23 mouse cellular contexts compared by ENCODE assay signal in the genomic region with DNA sequence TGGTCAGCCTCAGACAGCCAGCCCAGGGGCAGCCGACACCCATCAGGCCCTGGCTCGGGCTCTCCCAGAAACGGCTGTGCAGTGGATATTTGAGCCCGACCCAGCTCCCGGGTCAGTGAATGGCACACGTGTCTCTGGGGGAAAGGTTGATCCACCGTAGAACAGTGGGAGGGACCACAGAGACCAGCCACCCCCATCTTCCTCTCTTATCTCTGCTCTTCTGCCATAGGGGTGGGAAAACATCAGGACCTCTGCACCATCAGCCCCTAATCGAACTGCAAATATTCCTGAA. TPM values are rescaled to one million over a fixed set of nuclear protein-coding genes. Genes with fewer than 3 reads are reported as not detected.
DNase-seq lines count a peak whose midpoint lies in the region; ATAC-seq and TF ChIP-seq lines count a peak whose summit lies in the region.
"Had no signal": no experiment of that assay in that cellular context is flagged by ENCODE, and none has a peak within 500 bp of the region (broad histone marks: within the 10 kb centered on the region; RNA-seq: fewer than 3 reads in every experiment).

No protein-coding gene starts in this region.

- H3K27me3 ChIP-seq in hindbrain, embryonic 12.5 days: peaks cover 36% of the 10 kb centered on the region
- H3K27me3 ChIP-seq in hindbrain, embryonic 16.5 days (replicated peaks; ENCODE audit: control insufficient read depth, insufficient read depth, low read length): peaks cover 4% of the 10 kb centered on the region; the same call in 1 of the 2 replicates
- peaks cover 48% of the 10 kb centered on the region for H3K27me3 ChIP-seq in midbrain, embryonic 10.5 days (ENCODE audit: low read depth, poor library complexity, severe bottlenecking)
- H3K27me3 ChIP-seq in midbrain, postnatal 0 days (ENCODE audit: insufficient read depth, low read length): peaks cover 4% of the 10 kb centered on the region; the same call in 1 of the 2 replicates
- H3K27me3 ChIP-seq: Patski had no signal

- no peak overlapping the region for H3K4me2 ChIP-seq in hindbrain, embryonic 12.5 days (replicated peaks)
- no peak overlapping the region for H3K4me2 ChIP-seq in hindbrain, embryonic 16.5 days (ENCODE audit: low read length)
- H3K4me2 ChIP-seq in midbrain, postnatal 0 days (ENCODE audit: low read depth, low read length, poor library complexity, severe bottlenecking): no peak overlapping the region
- H3K4me2 ChIP-seq: hindbrain, embryonic 13.5 days; limb, embryonic 15.5 days had no signal

- no peak for DNase-seq in midbrain, embryonic 10.5 days (ENCODE audit: low spot score)
- DNase-seq in midbrain, postnatal 0 days (ENCODE audit: low spot score): no peak
- DNase-seq in gastrocnemius, postnatal 25 days: peak; percentile 46
- DNase-seq in adrenal gland, adult 18-20 months (ENCODE audit: low spot score in 2 of 2): no peak
- no peak for DNase-seq in left cerebral cortex, postnatal 25 days (ENCODE audit: low spot score in 2 of 2)
- DNase-seq: cerebellum, adult 11 months; cerebellum, adult 9-11 months; forebrain, postnatal 0 days; heart, adult 18-20 months; kidney, adult 8-10 months; lung, adult 2 months; midbrain, embryonic 14.5 days; thymus, adult 18-20 months; thymus, postnatal 4 days had no signal

- WGBS in hindbrain, embryonic 12.5 days: 48% methylated on average over 8 of the region's 8 CpGs
- 70% methylated on average over 8 of the region's 8 CpGs for WGBS in hindbrain, embryonic 16.5 days
- WGBS in midbrain, embryonic 10.5 days: 59% methylated on average over 8 of the region's 8 CpGs
- WGBS in midbrain, postnatal 0 days: 59% methylated on average over 8 of the region's 8 CpGs

- no peaks in the 10 kb centered on the region for H3K36me3 ChIP-seq in hindbrain, embryonic 12.5 days
- H3K36me3 ChIP-seq in hindbrain, embryonic 16.5 days (ENCODE audit: control insufficient read depth, insufficient read depth, low read length): no peaks in the 10 kb centered on the region
- H3K36me3 ChIP-seq in midbrain, embryonic 10.5 days: no peaks in the 10 kb centered on the region
- H3K36me3 ChIP-seq in midbrain, postnatal 0 days (ENCODE audit: insufficient read depth, low read length): no peaks in the 10 kb centered on the region
- H3K36me3 ChIP-seq: forebrain, embryonic 10.5 days; hindbrain, embryonic 13.5 days had no signal

- no peaks in the 10 kb centered on the region for H3K9me3 ChIP-seq in hindbrain, embryonic 12.5 days (replicated peaks)
- H3K9me3 ChIP-seq in hindbrain, embryonic 16.5 days (ENCODE audit: control insufficient read depth, low read length): no peaks in the 10 kb centered on the region
- H3K9me3 ChIP-seq in midbrain, embryonic 10.5 days (replicated peaks): no peaks in the 10 kb centered on the region
- no peaks in the 10 kb centered on the region for H3K9me3 ChIP-seq in midbrain, postnatal 0 days (ENCODE audit: low read length)
- H3K9me3 ChIP-seq: forebrain, embryonic 10.5 days; hindbrain, embryonic 13.5 days; limb, embryonic 15.5 days had no signal

- 0 out of 2 replicates have a peak overlapping the region, but pooled peaks have one; percentile 8 for H3K9ac ChIP-seq in hindbrain, embryonic 12.5 days
- no peak overlapping the region for H3K9ac ChIP-seq in hindbrain, embryonic 16.5 days (ENCODE audit: low read depth, low read length)
- no peak overlapping the region for H3K9ac ChIP-seq in midbrain, postnatal 0 days (replicated peaks; ENCODE audit: low read length, poor library complexity, severe bottlenecking)
- H3K9ac ChIP-seq: forebrain, postnatal 0 days; limb, embryonic 15.5 days had no signal

- H3K4me1 ChIP-seq in hindbrain, embryonic 12.5 days: peaks cover 10% of the 10 kb centered on the region
- no peaks in the 10 kb centered on the region for H3K4me1 ChIP-seq in hindbrain, embryonic 16.5 days (ENCODE audit: control insufficient read depth, insufficient read depth, low read depth, low read length)
- H3K4me1 ChIP-seq in midbrain, embryonic 10.5 days: peaks cover 22% of the 10 kb centered on the region
- H3K4me1 ChIP-seq in midbrain, postnatal 0 days (ENCODE audit: insufficient read depth, low read length): no peaks in the 10 kb centered on the region

- no peak for TF ChIP-seq CTCF in midbrain, postnatal 0 days (IDR thresholded peaks at IDR 0.05)

- ATAC-seq in hindbrain, embryonic 12.5 days (ENCODE audit: low FRiP score): no peak
- no peak for ATAC-seq in hindbrain, embryonic 16.5 days
- no peak for ATAC-seq in midbrain, postnatal 0 days (ENCODE audit: low FRiP score)
- ATAC-seq: forebrain, postnatal 0 days; inflammation-experienced regulatory T-cells, adult 6 months had no signal

- no peak overlapping the region for H3K4me3 ChIP-seq in hindbrain, embryonic 12.5 days
- H3K4me3 ChIP-seq in hindbrain, embryonic 16.5 days (ENCODE audit: low read length): no peak overlapping the region
- H3K4me3 ChIP-seq in midbrain, embryonic 10.5 days: no peak overlapping the region
- H3K4me3 ChIP-seq in midbrain, postnatal 0 days (ENCODE audit: low read depth, low read length): no peak overlapping the region
- H3K4me3 ChIP-seq: forebrain, embryonic 10.5 days; hindbrain, embryonic 13.5 days; left cerebral cortex, adult 2 months; limb, embryonic 15.5 days had no signal

- intact Hi-C loops in left cerebral cortex, postnatal 25 days (cut with DNase I): loop anchor here (1.0 kb wide), 1 partner anchor 210 kb away; no protein-coding TSS in a partner anchor

- no peak overlapping the region for H3K27ac ChIP-seq in hindbrain, embryonic 12.5 days
- H3K27ac ChIP-seq in hindbrain, embryonic 16.5 days (ENCODE audit: low read depth, low read length): no peak overlapping the region
- H3K27ac ChIP-seq in midbrain, embryonic 10.5 days (replicated peaks): 0 out of 2 replicates have a peak overlapping the region, but pooled peaks have one; percentile 30
- H3K27ac ChIP-seq in midbrain, postnatal 0 days (ENCODE audit: low read depth, low read length): no peak overlapping the region
- H3K27ac ChIP-seq: hindbrain, embryonic 13.5 days; left cerebral cortex, adult 2 months had no signal

RNA-seq across cellular contexts. Expression of a gene that starts 9.3 kb away (rescaled TPM):
- polyA plus RNA-seq in hindbrain, embryonic 12.5 days (2016; fragmentation: Nextera tagmentation; extraction: Ambion mirVana): 3.7 and 5.0 TPM in 2 replicates
- polyA plus RNA-seq in hindbrain, embryonic 16.5 days (2015; fragmentation: Nextera tagmentation; extraction: Ambion mirVana): 1.2 and 1.9 TPM in 2 replicates
- polyA plus RNA-seq in midbrain, embryonic 10.5 days (2016; fragmentation: Nextera tagmentation; extraction: Ambion mirVana): 0.79 and 0.99 TPM in 2 replicates
- total RNA-seq in midbrain, postnatal 0 days (2014; rRNA removed): 5.6 and 6.3 TPM in 2 replicates
- polyA plus RNA-seq in midbrain, postnatal 0 days (2015; fragmentation: Nextera tagmentation; extraction: Ambion mirVana): 5.2 and 6.0 TPM in 2 replicates
- total RNA-seq in gastrocnemius, postnatal 25 days (2021): 10 to 100 TPM in 1 of 2 experiments, 1 to 10 TPM in 1; 6.4 to 10.0 TPM
- 10 to 100 TPM; 45.5 to 79.4 TPM for total RNA-seq in adrenal gland, adult 18-20 months (2021)
- total RNA-seq in left cerebral cortex, postnatal 25 days (2021): 10 to 100 TPM; 12.3 to 15.3 TPM
- total RNA-seq: megakaryocyte, adult 5-6 weeks had no signal
